Comparison of ENCODE assay signal across 11 mouse cellular contexts in genomic region chr16:76293765-76294463, GRCm38 (mm10).
DNase-seq lines count a peak whose midpoint lies in the region; ATAC-seq and TF ChIP-seq lines count a peak whose summit lies in the region.
"Had no signal": no experiment of that assay in that cellular context is flagged by ENCODE, and none has a peak within 500 bp of the region (broad histone marks: within the 10 kb centered on the region; RNA-seq: fewer than 3 reads in every experiment).

No protein-coding gene starts in this region.

- no peak for TF ChIP-seq CTCF in lung, embryonic 14.5 days (IDR thresholded peaks at IDR 0.05; ENCODE audit: low read depth)

- H3K9me3 ChIP-seq in lung, embryonic 14.5 days (ENCODE audit: low read depth, low read length) = no peaks in the 10 kb centered on the region
- no peaks in the 10 kb centered on the region for H3K9me3 ChIP-seq in neural tube, embryonic 15.5 days (replicated peaks)
- H3K9me3 ChIP-seq: midbrain, embryonic 12.5 days had no signal

- H3K4me2 ChIP-seq in lung, embryonic 14.5 days = no peak overlapping the region
- no peak overlapping the region for H3K4me2 ChIP-seq in neural tube, embryonic 15.5 days
- H3K4me2 ChIP-seq: midbrain, embryonic 12.5 days had no signal

- H3K27me3 ChIP-seq in lung, embryonic 14.5 days (ENCODE audit: insufficient read depth, low read length) = no peaks in the 10 kb centered on the region
- no peaks in the 10 kb centered on the region for H3K27me3 ChIP-seq in neural tube, embryonic 15.5 days (replicated peaks)
- H3K27me3 ChIP-seq: midbrain, embryonic 12.5 days had no signal

- no peak overlapping the region for H3K9ac ChIP-seq in lung, embryonic 14.5 days
- H3K9ac ChIP-seq in neural tube, embryonic 15.5 days (replicated peaks) = no peak overlapping the region
- H3K9ac ChIP-seq: midbrain, embryonic 12.5 days had no signal

- no peaks in the 10 kb centered on the region; the same call in 1 of the 2 replicates for H3K4me1 ChIP-seq in lung, embryonic 14.5 days (ENCODE audit: insufficient read depth)
- H3K4me1 ChIP-seq in neural tube, embryonic 15.5 days = no peaks in the 10 kb centered on the region
- H3K4me1 ChIP-seq: midbrain, embryonic 12.5 days had no signal

- 0 out of 2 replicates have a peak, but pooled peaks have one; percentile 15 for ATAC-seq in lung, embryonic 14.5 days (ENCODE audit: insufficient read depth)
- peak; percentile 93 for ATAC-seq in megakaryocyte progenitor cell, adult 5-6 weeks (replicated peaks; ENCODE audit: poor library complexity)
- no peak for ATAC-seq in neural tube, embryonic 15.5 days (ENCODE audit: low FRiP score)

- H3K36me3 ChIP-seq in lung, embryonic 14.5 days (ENCODE audit: insufficient read depth) = peaks cover 47% of the 10 kb centered on the region
- H3K36me3 ChIP-seq in neural tube, embryonic 15.5 days = peaks cover 33% of the 10 kb centered on the region

- H3K4me3 ChIP-seq in lung, embryonic 14.5 days (ENCODE audit: low read depth, low read length) = no peak overlapping the region
- no peak overlapping the region for H3K4me3 ChIP-seq in neural tube, embryonic 15.5 days (replicated peaks)
- H3K4me3 ChIP-seq: midbrain, embryonic 12.5 days had no signal

- intact Hi-C loops in heart, postnatal 14 days (cut with DNase I) = no loop called here

- H3K27ac ChIP-seq in lung, embryonic 14.5 days (ENCODE audit: low read depth) = no peak overlapping the region
- no peak overlapping the region for H3K27ac ChIP-seq in neural tube, embryonic 15.5 days (replicated peaks)
- H3K27ac ChIP-seq: midbrain, embryonic 12.5 days had no signal

- 78% methylated on average over 20 of the region's 20 CpGs for WGBS in lung, embryonic 14.5 days
- 91% methylated on average over 20 of the region's 20 CpGs for WGBS in neural tube, embryonic 15.5 days

- no peak for DNase-seq in lung, embryonic 14.5 days
- DNase-seq in lung, postnatal 4 days = no peak
- peak; percentile 74 for DNase-seq in c-Kit-positive CD71-positive TER-119-negative erythroid progenitor cells, embryonic 14.5 days (ENCODE audit: low read depth)
- peak; percentile 45 to 63 for DNase-seq in heart, postnatal 14 days
- no peak for DNase-seq in gastrocnemius, adult 8-10 months (ENCODE audit: low spot score in 2 of 2)
- no peak for DNase-seq in lung, adult 18-20 months
- DNase-seq: cerebellum, adult 18-20 months; kidney, postnatal 4 days had no signal

Comparison
In these comparisons a context has a peak if more than half of its experiments do, and no peak if none do; other contexts are left out.
1. DNase-seq: peak in c-Kit-positive CD71-positive TER-119-negative erythroid progenitor cells, embryonic 14.5 days (single experiment) and heart, postnatal 14 days (2 of 2); none in lung, embryonic 14.5 days (single experiment), lung, postnatal 4 days (0 of 2), gastrocnemius, adult 8-10 months (0 of 2) and lung, adult 18-20 months (0 of 2).